Mouse (Mus musculus): ENCODE measurements around the gene Adi1. TPM values are rescaled to one million over a fixed set of nuclear protein-coding genes. Genes with fewer than 3 reads are reported as not detected.
A peak's percentile ranks its signal among the peaks of the same experiment; 100 is the strongest.

Gene Adi1
- polyA plus RNA-seq, 1 experiment = 22.8 TPM

- DNase-seq = no peak
- H3K4me1 ChIP-seq (ENCODE audit: control insufficient read depth, insufficient read depth, low read length) = no peaks in the 10 kb centered on the region
- WGBS = 85% methylated on average over 6 of the region's 6 CpGs
- TF ChIP-seq POLR2A (IDR thresholded peaks at IDR 0.05; ENCODE audit: borderline replicate concordance, extremely low read depth, low read depth, low read length) (no peak), CTCF (IDR thresholded peaks at IDR 0.05; ENCODE audit: insufficient read depth, low read length) (no peak)
- no peak overlapping the region for H3K4me3 ChIP-seq (replicated peaks; ENCODE audit: extremely low read depth, low read depth, low read length)
These were observed 14.0 kb downstream of the Adi1 start for GRCm38 (mm10) chr12:28688996-28689395.

DNA sequence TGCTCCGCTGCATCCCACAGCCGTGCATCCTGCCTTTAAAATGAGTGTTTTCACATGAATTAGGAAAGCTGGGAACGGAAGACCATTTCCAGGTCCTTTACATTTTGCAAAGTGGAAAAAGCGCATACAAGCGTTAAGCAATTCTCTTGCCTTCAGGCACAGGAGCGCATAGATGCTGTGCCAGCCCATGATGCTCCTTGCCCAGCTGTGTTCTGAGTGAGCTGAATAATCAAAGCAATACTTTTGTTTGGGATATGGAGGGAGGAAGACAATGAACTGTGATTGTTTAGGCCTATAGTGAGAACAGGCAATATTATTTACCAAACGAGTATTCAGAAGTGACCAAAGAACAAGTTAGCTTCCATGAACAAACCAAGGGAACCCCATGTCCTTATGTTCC lies 15.7 kb downstream of the Adi1 start:
- Histone ChIP-seq H3K4me3 (replicated peaks; ENCODE audit: extremely low read depth, low read depth, low read length) (no peak overlapping the region), H3K4me1 (ENCODE audit: control insufficient read depth, insufficient read depth, low read length) (peaks cover 4% of the 10 kb centered on the region; the same call in 1 of the 2 replicates)
- DNase-seq = no peak
- 92% methylated on average over 7 of the region's 7 CpGs for WGBS
- TF ChIP-seq CTCF (IDR thresholded peaks at IDR 0.05; ENCODE audit: insufficient read depth, low read length) = no peak
- TF ChIP-seq POLR2A (IDR thresholded peaks at IDR 0.05; ENCODE audit: borderline replicate concordance, extremely low read depth, low read depth, low read length) = no peak

- 40% methylated on average over 3 of the region's 3 CpGs for WGBS
- no peak for DNase-seq
- H3K4me3 ChIP-seq (replicated peaks; ENCODE audit: extremely low read depth, low read depth, low read length) = no peak overlapping the region
- no peak for TF ChIP-seq CTCF (IDR thresholded peaks at IDR 0.05; ENCODE audit: insufficient read depth, low read length)
- no peak for TF ChIP-seq POLR2A (IDR thresholded peaks at IDR 0.05; ENCODE audit: borderline replicate concordance, extremely low read depth, low read depth, low read length)
- peaks cover 10% of the 10 kb centered on the region for H3K4me1 ChIP-seq (ENCODE audit: control insufficient read depth, insufficient read depth, low read length)
These were observed 18.7 kb downstream of the Adi1 start for GRCm38 (mm10) chr12:28693738-28694137.

GRCm38 (mm10) chr12:28694231-28694630 lies 19.2 kb downstream of the Adi1 start:
- Histone ChIP-seq H3K4me1 (ENCODE audit: control insufficient read depth, insufficient read depth, low read length) (peaks cover 10% of the 10 kb centered on the region), H3K4me3 (replicated peaks; ENCODE audit: extremely low read depth, low read depth, low read length) (no peak overlapping the region)
- TF ChIP-seq POLR2A (IDR thresholded peaks at IDR 0.05; ENCODE audit: borderline replicate concordance, extremely low read depth, low read depth, low read length) = no peak
- DNase-seq = no peak
- 55% methylated on average over 2 of the region's 2 CpGs for WGBS

GRCm38 (mm10) chr12:28694776-28695175 lies 19.7 kb downstream of the Adi1 start:
- no peak for TF ChIP-seq CTCF (IDR thresholded peaks at IDR 0.05; ENCODE audit: insufficient read depth, low read length)
- no peak for TF ChIP-seq POLR2A (IDR thresholded peaks at IDR 0.05; ENCODE audit: borderline replicate concordance, extremely low read depth, low read depth, low read length)
- no peak for DNase-seq
- Histone ChIP-seq H3K4me3 (replicated peaks; ENCODE audit: extremely low read depth, low read depth, low read length) (no peak overlapping the region), H3K4me1 (ENCODE audit: control insufficient read depth, insufficient read depth, low read length) (peaks cover 10% of the 10 kb centered on the region)
- 90% methylated on average over 7 of the region's 7 CpGs for WGBS

DNA sequence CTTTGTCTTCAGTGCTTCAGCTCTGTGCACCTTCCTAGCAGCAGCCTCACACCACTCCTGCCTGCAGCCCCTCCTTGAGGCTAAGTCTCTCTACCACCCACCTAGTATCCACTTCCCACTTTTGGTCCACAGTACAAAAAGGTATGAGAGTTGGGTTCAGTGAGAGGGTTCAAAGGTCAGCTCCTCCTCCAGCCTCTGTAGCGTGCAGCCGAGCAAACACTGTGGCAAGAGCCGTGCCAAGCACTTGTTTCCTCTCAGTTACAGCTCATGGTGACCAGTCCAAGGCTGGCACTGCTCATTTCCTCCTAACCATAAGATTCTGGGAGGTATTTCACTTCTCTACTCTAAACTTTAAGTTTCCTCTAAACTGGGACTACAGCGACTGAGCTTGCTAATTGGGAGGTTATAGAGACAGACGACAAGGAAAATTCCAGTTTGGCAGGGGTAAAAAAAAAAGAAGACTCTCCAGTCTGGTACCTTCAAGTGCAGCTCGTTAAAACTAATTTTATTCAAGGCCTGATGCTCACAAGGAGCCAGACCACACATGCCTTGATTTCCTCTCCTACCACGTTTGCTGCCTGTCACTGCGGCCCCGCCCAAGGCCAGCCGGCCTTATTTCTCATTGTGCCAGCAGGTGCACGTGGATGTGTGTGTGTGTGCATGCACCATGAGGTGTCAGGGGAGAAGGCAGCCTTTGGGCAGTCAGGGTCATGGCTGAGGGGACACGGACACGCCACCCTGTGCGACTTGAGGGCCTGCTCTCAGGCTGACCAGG lies 23.0 kb downstream of the Adi1 start:
- DNase-seq = peak; percentile 27
- 64% methylated on average over 14 of the region's 14 CpGs for WGBS
- Histone ChIP-seq H3K4me3 (replicated peaks; ENCODE audit: extremely low read depth, low read depth, low read length) (no peak overlapping the region), H3K4me1 (ENCODE audit: control insufficient read depth, insufficient read depth, low read length) (peaks cover 10% of the 10 kb centered on the region)
- TF ChIP-seq CTCF (IDR thresholded peaks at IDR 0.05; ENCODE audit: insufficient read depth, low read length) (no peak), POLR2A (IDR thresholded peaks at IDR 0.05; ENCODE audit: borderline replicate concordance, extremely low read depth, low read depth, low read length) (no peak)

DNA sequence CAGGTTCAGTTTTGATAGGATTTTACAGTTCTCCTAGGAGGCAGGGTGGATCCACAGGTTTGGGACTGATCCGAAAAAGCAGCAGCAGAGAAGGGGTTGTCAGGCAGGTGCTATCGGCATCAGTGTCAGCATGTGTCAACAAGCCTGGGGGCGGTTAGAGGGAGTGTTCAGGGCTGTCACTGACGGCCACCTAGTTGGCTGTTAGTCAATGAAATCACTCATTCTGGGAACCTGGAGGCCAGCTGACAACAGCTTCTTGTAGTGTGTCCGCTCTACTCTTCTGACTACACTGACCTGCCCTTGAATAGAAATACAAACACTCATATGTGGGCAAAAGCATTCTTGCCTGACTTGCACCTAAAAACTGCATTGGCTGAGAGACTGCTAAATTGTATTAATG lies 24.1 kb downstream of the Adi1 start:
- no peak for TF ChIP-seq POLR2A (IDR thresholded peaks at IDR 0.05; ENCODE audit: borderline replicate concordance, extremely low read depth, low read depth, low read length)
- TF ChIP-seq CTCF (IDR thresholded peaks at IDR 0.05; ENCODE audit: insufficient read depth, low read length) = no peak
- Histone ChIP-seq H3K4me1 (ENCODE audit: control insufficient read depth, insufficient read depth, low read length) (peaks cover 10% of the 10 kb centered on the region), H3K4me3 (replicated peaks; ENCODE audit: extremely low read depth, low read depth, low read length) (no peak overlapping the region)
- DNase-seq = no peak
- 66% methylated on average over 5 of the region's 5 CpGs for WGBS

- TF ChIP-seq POLR2A (IDR thresholded peaks at IDR 0.05; ENCODE audit: borderline replicate concordance, extremely low read depth, low read depth, low read length) (no peak), CTCF (IDR thresholded peaks at IDR 0.05; ENCODE audit: insufficient read depth, low read length) (peak; percentile 92)
- DNase-seq = peak; percentile 66
- peaks cover 6% of the 10 kb centered on the region for H3K4me1 ChIP-seq (ENCODE audit: control insufficient read depth, insufficient read depth, low read length)
- WGBS = 11% methylated on average over 6 of the region's 6 CpGs
- no peak overlapping the region for H3K4me3 ChIP-seq (replicated peaks; ENCODE audit: extremely low read depth, low read depth, low read length)
These were observed 24.6 kb downstream of the Adi1 start for GRCm38 (mm10) chr12:28699656-28700055.

- DNase-seq = peak; percentile 8
- TF ChIP-seq POLR2A (IDR thresholded peaks at IDR 0.05; ENCODE audit: borderline replicate concordance, extremely low read depth, low read depth, low read length) (no peak), CTCF (IDR thresholded peaks at IDR 0.05; ENCODE audit: insufficient read depth, low read length) (no peak)
These were observed 25.1 kb downstream of the Adi1 start for GRCm38 (mm10) chr12:28700101-28700511.

GRCm38 (mm10) chr12:28700561-28701025 lies 25.6 kb downstream of the Adi1 start:
- no peak for DNase-seq
- no peak overlapping the region for H3K4me3 ChIP-seq (replicated peaks; ENCODE audit: extremely low read depth, low read depth, low read length)
- TF ChIP-seq CTCF (IDR thresholded peaks at IDR 0.05; ENCODE audit: insufficient read depth, low read length) = no peak
- TF ChIP-seq POLR2A (IDR thresholded peaks at IDR 0.05; ENCODE audit: borderline replicate concordance, extremely low read depth, low read depth, low read length) = no peak
- WGBS = 75% methylated on average over 19 of the region's 19 CpGs
- H3K4me1 ChIP-seq (ENCODE audit: control insufficient read depth, insufficient read depth, low read length) = peaks cover 6% of the 10 kb centered on the region

More at GRCm38 (mm10) chr12:28700101-28700511, 25.1 kb downstream of the Adi1 start:
- WGBS = 44% methylated on average over 3 of the region's 3 CpGs
- peaks cover 6% of the 10 kb centered on the region for H3K4me1 ChIP-seq (ENCODE audit: control insufficient read depth, insufficient read depth, low read length)
- H3K4me3 ChIP-seq (replicated peaks; ENCODE audit: extremely low read depth, low read depth, low read length) = no peak overlapping the region

Data from lung, adult 2 months (tissue).